Mouse (Mus musculus): ENCODE data around the gene Olfr474.
"Not testable (repeated sequence)": the region's sequence is repeated elsewhere in the genome, so short reads cannot be mapped to it uniquely, and the experiment has no call there.

Olfr474 gene

DNA sequence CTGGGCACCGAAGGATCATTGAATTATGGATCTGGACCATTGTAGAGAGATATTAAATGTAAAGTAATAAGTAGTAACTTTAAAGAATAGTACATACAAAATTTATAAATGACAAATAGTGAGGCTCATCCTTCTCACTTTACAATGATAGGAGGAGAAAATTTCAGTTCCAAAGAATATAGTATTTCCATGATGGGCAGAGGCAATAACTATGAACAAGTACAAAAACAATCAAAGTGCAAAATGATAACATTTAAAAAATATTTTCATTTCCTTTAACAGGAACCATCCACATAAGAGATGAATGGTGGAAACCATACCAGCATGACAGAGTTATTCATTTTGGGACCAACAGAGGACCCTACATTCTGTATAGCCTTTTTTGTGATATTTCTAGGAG is at the start of gene Olfr474:
Gene Olfr474 (plus strand): TSS at position 301 of the 400 bp plus-strand sequence.
- DNase-seq (ENCODE audit: low spot score): no peak

- DNase-seq (ENCODE audit: low spot score): no peak
These were observed 24.3 kb upstream of the Olfr474 start, which contains the start of gene Olfr473 for GRCm38 (mm10) chr7:107930146-107930545. TSS of gene Olfr473 (plus strand) at chr7:107930446.

GRCm38 (mm10) chr7:107952539-107952938 is 1.9 kb upstream of the Olfr474 start:
- DNase-seq (ENCODE audit: low spot score): not testable (repeated sequence)

GRCm38 (mm10) chr7:107964503-107964902 is 10.1 kb downstream of the Olfr474 start, which contains the start of gene Olfr476:
TSS of gene Olfr476 (plus strand) at chr7:107964803.
- DNase-seq (ENCODE audit: low spot score): no peak

- no peak for DNase-seq (ENCODE audit: low spot score)
These were observed 31.9 kb downstream of the Olfr474 start, which contains the start of gene Olfr477 for GRCm38 (mm10) chr7:107986393-107986792. TSS of gene Olfr477 (plus strand) at chr7:107986693.
